Mouse (Mus musculus): ENCODE measurements around the gene Nup210l. TPM values are rescaled to one million over a fixed set of nuclear protein-coding genes. Genes with fewer than 3 reads are reported as not detected.

The Nup210l gene
- polyA plus RNA-seq, 1 experiment from 2014 or later: 0.26 TPM

- peak overlapping the region; percentile 61 for H3K9ac ChIP-seq (ENCODE audit: low read depth, low read length)
- peak overlapping the region; percentile 44 for H3K4me3 ChIP-seq (ENCODE audit: low read length)
- H3K9me3 ChIP-seq (ENCODE audit: control insufficient read depth, low read length): no peaks in the 10 kb centered on the region
- H3K27me3 ChIP-seq (replicated peaks; ENCODE audit: control insufficient read depth, insufficient read depth, low read length): no peaks in the 10 kb centered on the region
- H3K4me1 ChIP-seq (ENCODE audit: control insufficient read depth, insufficient read depth, low read depth, low read length): peaks cover 8% of the 10 kb centered on the region
- WGBS: under 1% methylated on average over 19 of the region's 20 CpGs
- H3K36me3 ChIP-seq (ENCODE audit: control insufficient read depth, insufficient read depth, low read length): no peaks in the 10 kb centered on the region
- H3K27ac ChIP-seq (ENCODE audit: low read depth, low read length): peak overlapping the region; percentile 63
- peak; percentile 84 for ATAC-seq
- peak overlapping the region; percentile 80 for H3K4me2 ChIP-seq (ENCODE audit: low read length)
Measured at GRCm38 (mm10) chr3:90220531-90220951, 116.6 kb downstream of the Nup210l start.

DNA sequence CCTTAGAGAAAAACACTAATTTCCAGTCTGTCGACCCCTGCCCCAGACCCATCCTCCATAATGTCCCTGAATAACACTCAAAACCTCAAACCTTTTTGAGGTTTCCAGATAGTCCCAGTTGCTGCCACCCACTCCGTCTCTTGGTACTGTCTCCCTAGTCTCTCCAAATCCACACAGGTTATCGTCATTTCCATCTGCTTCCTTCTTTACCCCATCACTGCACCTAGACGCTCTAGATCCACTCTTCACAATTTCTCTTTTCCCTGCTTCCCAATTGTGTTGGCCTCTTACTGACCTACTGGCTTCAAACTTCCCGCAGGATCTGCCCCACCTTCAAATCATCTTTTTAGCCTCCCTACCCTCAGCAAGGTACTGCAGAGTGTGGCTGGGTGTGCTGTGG lies 117.2 kb downstream of the Nup210l start:
- H3K9me3 ChIP-seq (ENCODE audit: control insufficient read depth, low read length): no peaks in the 10 kb centered on the region
- WGBS: 35% methylated on average over 5 of the region's 5 CpGs
- H3K27ac ChIP-seq (ENCODE audit: low read depth, low read length): no peak overlapping the region; the same call in 1 of the 2 replicates
- peak overlapping the region; percentile 44 for H3K4me3 ChIP-seq (ENCODE audit: low read length)
- ATAC-seq: no peak
- H3K4me1 ChIP-seq (ENCODE audit: control insufficient read depth, insufficient read depth, low read depth, low read length): peaks cover 8% of the 10 kb centered on the region
- H3K4me2 ChIP-seq (ENCODE audit: low read length): peak overlapping the region; percentile 80
- H3K36me3 ChIP-seq (ENCODE audit: control insufficient read depth, insufficient read depth, low read length): no peaks in the 10 kb centered on the region
- peak overlapping the region; percentile 61 for H3K9ac ChIP-seq (ENCODE audit: low read depth, low read length)
- H3K27me3 ChIP-seq (replicated peaks; ENCODE audit: control insufficient read depth, insufficient read depth, low read length): no peaks in the 10 kb centered on the region

- Histone ChIP-seq H3K27me3 (replicated peaks; ENCODE audit: control insufficient read depth, insufficient read depth, low read length) (no peaks in the 10 kb centered on the region), H3K27ac (ENCODE audit: low read depth, low read length) (no peak overlapping the region), H3K4me3 (ENCODE audit: low read length) (no peak overlapping the region), H3K9me3 (ENCODE audit: control insufficient read depth, low read length) (no peaks in the 10 kb centered on the region), H3K9ac (ENCODE audit: low read depth, low read length) (no peak overlapping the region), H3K4me1 (ENCODE audit: control insufficient read depth, insufficient read depth, low read depth, low read length) (peaks cover 8% of the 10 kb centered on the region), H3K36me3 (ENCODE audit: control insufficient read depth, insufficient read depth, low read length) (no peaks in the 10 kb centered on the region), H3K4me2 (ENCODE audit: low read length) (no peak overlapping the region)
- WGBS: 91% methylated on average over 4 of the region's 4 CpGs
- no peak for ATAC-seq
Measured at GRCm38 (mm10) chr3:90222455-90222854, 118.5 kb downstream of the Nup210l start.

- Histone ChIP-seq H3K4me1 (ENCODE audit: control insufficient read depth, insufficient read depth, low read depth, low read length) (peaks cover 8% of the 10 kb centered on the region), H3K9me3 (ENCODE audit: control insufficient read depth, low read length) (no peaks in the 10 kb centered on the region), H3K4me2 (ENCODE audit: low read length) (no peak overlapping the region), H3K27me3 (replicated peaks; ENCODE audit: control insufficient read depth, insufficient read depth, low read length) (no peaks in the 10 kb centered on the region), H3K27ac (ENCODE audit: low read depth, low read length) (no peak overlapping the region), H3K36me3 (ENCODE audit: control insufficient read depth, insufficient read depth, low read length) (no peaks in the 10 kb centered on the region), H3K9ac (ENCODE audit: low read depth, low read length) (no peak overlapping the region), H3K4me3 (ENCODE audit: low read length) (no peak overlapping the region)
- WGBS: 78% methylated on average over 3 of the region's 3 CpGs
- ATAC-seq: no peak
Measured at GRCm38 (mm10) chr3:90222941-90223340, 119.0 kb downstream of the Nup210l start.

DNA sequence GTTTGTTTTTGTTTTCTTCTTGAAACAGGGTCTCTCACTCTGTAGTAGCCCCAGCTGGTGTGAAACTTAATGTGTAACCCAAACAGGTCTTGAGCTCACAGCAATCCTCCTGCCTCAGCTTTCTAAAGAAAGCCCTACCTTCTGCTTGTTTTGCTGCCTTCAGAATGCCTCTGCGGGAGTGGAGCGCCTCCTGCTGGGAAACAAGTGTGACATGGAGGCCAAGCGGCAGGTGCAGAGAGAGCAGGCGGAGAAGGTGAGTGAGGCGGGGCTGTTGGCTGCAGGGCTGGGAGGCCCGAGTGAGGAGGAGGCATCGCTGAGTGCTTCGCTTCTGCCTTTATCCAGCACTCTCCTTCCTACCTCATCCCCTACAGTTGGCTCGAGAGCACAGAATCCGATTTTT lies 120.4 kb downstream of the Nup210l start:
- WGBS: 88% methylated on average over 10 of the region's 10 CpGs
- Histone ChIP-seq H3K9me3 (ENCODE audit: control insufficient read depth, low read length) (no peaks in the 10 kb centered on the region), H3K4me3 (ENCODE audit: low read length) (no peak overlapping the region), H3K4me1 (ENCODE audit: control insufficient read depth, insufficient read depth, low read depth, low read length) (peaks cover 8% of the 10 kb centered on the region), H3K4me2 (ENCODE audit: low read length) (no peak overlapping the region), H3K27ac (ENCODE audit: low read depth, low read length) (no peak overlapping the region), H3K27me3 (replicated peaks; ENCODE audit: control insufficient read depth, insufficient read depth, low read length) (no peaks in the 10 kb centered on the region), H3K9ac (ENCODE audit: low read depth, low read length) (no peak overlapping the region), H3K36me3 (ENCODE audit: control insufficient read depth, insufficient read depth, low read length) (no peaks in the 10 kb centered on the region)
- no peak for ATAC-seq

DNA sequence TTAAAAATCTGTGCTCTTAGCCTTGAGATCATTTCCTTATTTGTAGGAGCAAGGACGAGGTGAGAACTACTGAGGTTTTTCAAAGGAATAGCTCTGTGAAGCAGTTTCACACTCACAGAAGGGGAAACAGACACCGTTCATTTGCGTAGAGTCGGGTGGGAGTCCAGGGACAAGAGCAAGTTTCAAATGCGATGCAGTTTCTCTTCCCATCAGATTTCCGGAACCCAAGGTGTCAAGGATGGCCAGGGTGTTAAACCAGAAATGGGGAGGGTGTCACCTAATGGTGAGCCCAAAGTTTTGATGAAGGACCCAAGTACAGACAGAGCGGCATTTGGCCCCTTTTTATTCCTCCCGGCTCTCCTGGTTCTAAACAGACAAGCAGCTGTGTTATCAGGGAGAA lies 127.1 kb downstream of the Nup210l start:
- H3K36me3 ChIP-seq (ENCODE audit: control insufficient read depth, insufficient read depth, low read length): 0 out of 2 replicates have a peak, but pooled peaks cover 5% of the 10 kb centered on the region
- H3K27ac ChIP-seq (ENCODE audit: low read depth, low read length): peak overlapping the region; percentile 71
- H3K9me3 ChIP-seq (ENCODE audit: control insufficient read depth, low read length): no peaks in the 10 kb centered on the region
- no peak for ATAC-seq
- H3K4me1 ChIP-seq (ENCODE audit: control insufficient read depth, insufficient read depth, low read depth, low read length): peaks cover 12% of the 10 kb centered on the region
- H3K9ac ChIP-seq (ENCODE audit: low read depth, low read length): peak overlapping the region; percentile 63
- no peaks in the 10 kb centered on the region for H3K27me3 ChIP-seq (replicated peaks; ENCODE audit: control insufficient read depth, insufficient read depth, low read length)
- peak overlapping the region; percentile 87 for H3K4me2 ChIP-seq (ENCODE audit: low read length)
- WGBS: 18% methylated on average over 8 of the region's 8 CpGs
- peak overlapping the region; percentile 79 for H3K4me3 ChIP-seq (ENCODE audit: low read length)

GRCm38 (mm10) chr3:90231507-90232333 lies 127.8 kb downstream of the Nup210l start, which contains the start of gene Jtb:
Gene Jtb (plus strand): TSS chr3:90231597.
- H3K36me3 ChIP-seq (ENCODE audit: control insufficient read depth, insufficient read depth, low read length): peaks cover 5% of the 10 kb centered on the region; the same call in 1 of the 2 replicates
- peak within 1 kb of the TSS; percentile 79 for H3K4me3 ChIP-seq (ENCODE audit: low read length)
- under 1% methylated on average over 61 of the region's 61 CpGs for WGBS
- peak within 1 kb of the TSS; percentile 81 for H3K27ac ChIP-seq (ENCODE audit: low read depth, low read length)
- peak; percentile 99 for ATAC-seq
- H3K4me2 ChIP-seq (ENCODE audit: low read length): peak within 1 kb of the TSS; percentile 87
- H3K4me1 ChIP-seq (ENCODE audit: control insufficient read depth, insufficient read depth, low read depth, low read length): peaks cover 12% of the 10 kb centered on the region
- no peaks in the 10 kb centered on the region for H3K9me3 ChIP-seq (ENCODE audit: control insufficient read depth, low read length)
- no peaks in the 10 kb centered on the region for H3K27me3 ChIP-seq (replicated peaks; ENCODE audit: control insufficient read depth, insufficient read depth, low read length)
- H3K9ac ChIP-seq (ENCODE audit: low read depth, low read length): peak within 1 kb of the TSS; percentile 84

GRCm38 (mm10) chr3:90241251-90241650 lies 137.3 kb downstream of the Nup210l start:
- no peak overlapping the region for H3K27ac ChIP-seq (ENCODE audit: low read depth, low read length)
- H3K4me1 ChIP-seq (ENCODE audit: control insufficient read depth, insufficient read depth, low read depth, low read length): peaks cover 4% of the 10 kb centered on the region
- H3K27me3 ChIP-seq (replicated peaks; ENCODE audit: control insufficient read depth, insufficient read depth, low read length): no peaks in the 10 kb centered on the region
- no peaks in the 10 kb centered on the region; the same call in 1 of the 2 replicates for H3K36me3 ChIP-seq (ENCODE audit: control insufficient read depth, insufficient read depth, low read length)
- ATAC-seq: no peak
- no peak overlapping the region for H3K4me3 ChIP-seq (ENCODE audit: low read length)
- H3K9ac ChIP-seq (ENCODE audit: low read depth, low read length): no peak overlapping the region
- H3K4me2 ChIP-seq (ENCODE audit: low read length): no peak overlapping the region
- WGBS: 93% methylated on average over 2 of the region's 2 CpGs
- H3K9me3 ChIP-seq (ENCODE audit: control insufficient read depth, low read length): no peaks in the 10 kb centered on the region

DNA sequence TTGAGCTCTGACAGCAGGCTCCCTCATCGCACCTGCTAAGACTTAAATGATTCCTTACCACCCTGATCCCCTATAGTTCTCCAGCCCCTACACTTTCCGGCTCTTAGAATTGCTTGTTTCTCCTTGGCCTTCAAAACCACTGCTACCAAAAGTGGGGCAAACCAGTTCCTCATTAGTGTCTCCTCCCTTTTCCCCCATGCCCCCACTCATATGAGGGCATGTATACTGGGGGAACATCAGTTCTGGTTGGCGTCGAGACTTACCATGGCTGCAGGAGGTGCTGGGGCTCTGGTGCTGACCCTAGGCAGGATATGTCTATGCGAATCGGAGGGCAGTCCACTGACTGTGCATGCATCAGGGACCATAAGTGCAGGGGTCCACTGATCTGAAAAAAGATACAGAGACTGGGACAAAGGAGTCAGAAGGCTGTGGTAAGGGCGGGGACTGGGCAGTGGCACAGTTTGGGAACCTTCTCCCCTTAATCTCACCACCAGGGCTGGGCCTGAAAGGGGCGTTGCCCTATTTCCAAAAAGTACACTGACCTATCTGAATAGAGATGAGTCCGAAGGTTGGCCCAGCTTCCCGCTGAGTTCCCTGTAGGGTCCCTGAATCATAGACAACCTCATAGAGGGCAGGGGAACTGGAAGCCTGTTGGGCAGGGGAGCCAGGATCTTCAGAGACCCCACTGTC lies 137.9 kb downstream of the Nup210l start:
- no peak for ATAC-seq
- Histone ChIP-seq H3K4me3 (ENCODE audit: low read length) (no peak overlapping the region), H3K9me3 (ENCODE audit: control insufficient read depth, low read length) (no peaks in the 10 kb centered on the region), H3K9ac (ENCODE audit: low read depth, low read length) (no peak overlapping the region), H3K4me1 (ENCODE audit: control insufficient read depth, insufficient read depth, low read depth, low read length) (peaks cover 4% of the 10 kb centered on the region), H3K27me3 (replicated peaks; ENCODE audit: control insufficient read depth, insufficient read depth, low read length) (no peaks in the 10 kb centered on the region), H3K36me3 (ENCODE audit: control insufficient read depth, insufficient read depth, low read length) (no peaks in the 10 kb centered on the region), H3K4me2 (ENCODE audit: low read length) (no peak overlapping the region), H3K27ac (ENCODE audit: low read depth, low read length) (no peak overlapping the region)
- 79% methylated on average over 10 of the region's 10 CpGs for WGBS
